Mouse (Mus musculus) ovary, postnatal 36 days (tissue): ENCODE data around the gene Ift20.
"Not testable (repeated sequence)": the region's sequence is repeated elsewhere in the genome, so short reads cannot be mapped to it uniquely, and the experiment has no call there.

Experiments
- DNase-seq: peaks from one replicate; pipeline ENCODE4 v3.0.0; 2022; ENCODE audit warnings: low spot score, mixed read lengths

Gene Ift20

DNA sequence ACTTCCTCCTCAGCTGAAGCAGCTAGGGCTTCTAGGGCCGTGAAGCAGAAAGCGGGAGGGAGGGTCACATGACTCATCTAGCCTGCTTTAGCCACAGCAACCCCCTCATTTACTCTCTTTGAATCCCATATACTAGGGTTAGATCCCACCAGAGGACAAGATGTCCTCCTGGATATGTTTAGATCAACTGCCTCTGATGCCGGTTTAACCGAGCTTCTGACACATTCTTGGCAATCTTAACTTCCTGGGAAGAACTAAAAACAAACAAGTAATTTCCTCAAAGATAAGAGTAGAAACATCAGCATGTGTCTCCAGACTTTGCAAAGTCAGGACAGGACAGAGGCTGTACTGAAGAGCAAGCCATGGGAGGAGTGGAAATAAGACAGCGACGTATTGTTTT is 30.6 kb downstream of the Ift20 start:
- DNase-seq, result no peak

DNA sequence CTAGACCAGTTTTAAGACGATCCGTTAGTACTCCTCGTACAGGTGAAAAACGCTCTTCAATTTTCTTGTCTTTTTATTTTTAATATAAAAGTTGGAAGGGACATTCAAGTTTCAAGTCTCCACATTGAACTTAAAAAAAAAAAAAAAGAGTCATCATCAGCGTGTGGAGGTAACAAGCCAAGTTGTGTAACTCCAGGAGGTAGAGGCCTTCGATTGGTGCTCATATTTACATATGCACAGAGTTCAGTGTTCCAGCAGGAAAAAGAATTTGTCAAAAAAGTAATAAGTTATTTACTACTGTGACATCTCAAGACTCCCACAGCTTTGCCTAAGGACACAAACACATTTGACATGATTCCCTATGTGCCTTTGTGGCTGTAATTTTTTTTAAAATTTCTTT is 31.5 kb downstream of the Ift20 start:
- no peak for DNase-seq

DNA sequence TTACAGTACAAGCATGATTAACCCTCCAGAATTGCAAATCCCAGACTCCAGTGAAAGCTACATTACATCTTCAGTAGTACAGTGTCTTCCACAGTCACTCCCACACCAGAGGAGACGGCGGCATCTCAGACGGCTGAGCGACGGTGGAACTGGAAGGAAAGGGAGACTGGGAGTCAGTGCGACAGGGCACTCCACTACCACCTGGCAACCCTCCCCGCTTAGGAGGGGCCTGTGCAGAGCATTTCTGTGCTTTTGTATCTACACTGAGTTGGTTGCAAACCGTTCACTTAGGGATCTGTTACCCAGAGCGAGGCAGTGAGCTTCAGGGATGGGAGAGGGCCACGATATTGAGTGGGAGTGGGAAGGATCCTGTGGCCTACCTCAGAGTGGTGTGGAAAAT is 32.7 kb downstream of the Ift20 start:
- no peak for DNase-seq

DNA sequence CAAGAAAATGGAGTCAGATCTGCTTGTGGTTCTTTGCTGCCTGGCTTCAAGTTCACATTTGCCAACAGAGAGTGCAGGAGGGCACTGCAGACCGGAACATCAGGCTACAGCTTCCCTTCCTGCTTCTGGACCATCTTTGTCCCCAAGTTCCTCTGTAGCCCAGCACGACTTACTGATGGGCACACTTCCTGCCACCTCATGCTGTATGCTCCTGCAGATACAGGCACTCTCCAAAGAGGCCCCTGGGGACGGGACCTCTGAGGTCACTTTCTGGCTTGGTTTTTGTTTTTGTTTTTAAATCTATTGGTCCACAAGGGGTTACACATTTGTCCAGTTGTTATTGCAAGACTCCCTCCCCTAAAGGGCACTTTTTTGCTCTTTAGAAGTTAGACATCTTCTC is 33.6 kb downstream of the Ift20 start:
- DNase-seq, result no peak

DNA sequence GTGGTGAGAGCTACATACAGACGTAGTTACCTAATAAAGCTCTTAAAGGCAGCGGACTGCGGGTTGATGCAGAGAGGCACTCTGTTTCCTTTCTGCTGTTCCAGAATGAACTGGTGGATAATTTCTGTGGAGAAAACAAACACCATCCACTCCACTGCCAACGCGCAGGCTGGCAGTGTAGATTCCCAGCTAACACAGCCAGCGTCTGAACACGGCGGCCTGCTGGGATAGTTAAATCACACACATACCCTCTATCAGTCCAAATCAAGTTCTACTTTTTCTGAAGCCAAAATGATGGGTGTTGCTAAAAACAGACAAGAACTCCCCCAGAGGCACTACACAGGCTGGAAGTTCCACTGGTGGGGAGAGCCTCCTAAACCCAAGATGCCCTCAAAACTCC is 35.3 kb downstream of the Ift20 start:
- no peak for DNase-seq

DNA sequence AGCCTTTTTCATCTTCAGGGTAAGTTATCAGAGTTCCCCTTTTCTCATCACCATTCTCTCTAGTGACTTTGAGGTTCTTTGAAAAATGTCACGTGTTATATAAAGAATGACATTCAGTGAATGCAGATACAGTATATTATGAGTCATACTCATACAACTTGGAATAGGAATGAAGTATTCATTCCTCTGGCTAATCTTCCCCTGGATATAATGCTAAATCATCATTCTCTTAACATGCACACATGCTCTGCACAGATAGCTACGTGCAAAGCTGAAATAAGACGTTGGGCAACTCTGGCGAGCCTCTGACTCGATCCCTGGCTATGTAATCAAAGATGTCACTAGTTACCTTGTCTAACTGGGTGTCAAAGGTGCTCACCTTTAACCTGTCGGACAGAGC is 35.7 kb downstream of the Ift20 start:
- DNase-seq, result no peak

DNA sequence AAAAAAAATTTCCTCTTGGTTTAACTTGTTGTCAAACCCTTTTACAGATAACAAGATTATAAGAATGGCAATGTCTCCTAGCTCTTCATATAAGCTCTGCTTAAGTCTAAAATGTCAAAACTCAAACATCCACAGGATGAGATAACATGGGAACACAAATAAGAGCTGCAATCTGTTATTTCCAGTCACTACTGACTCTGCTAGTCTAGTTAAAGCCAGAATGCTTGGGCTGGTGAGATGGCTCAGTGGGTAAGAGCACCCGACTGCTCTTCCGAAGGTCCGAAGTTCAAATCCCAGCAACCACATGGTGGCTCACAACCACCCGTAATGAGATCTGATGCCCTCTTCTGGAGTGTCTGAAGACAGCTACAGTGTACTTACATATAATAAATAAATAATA is 37.9 kb downstream of the Ift20 start:
- DNase-seq, result not testable (repeated sequence)

DNA sequence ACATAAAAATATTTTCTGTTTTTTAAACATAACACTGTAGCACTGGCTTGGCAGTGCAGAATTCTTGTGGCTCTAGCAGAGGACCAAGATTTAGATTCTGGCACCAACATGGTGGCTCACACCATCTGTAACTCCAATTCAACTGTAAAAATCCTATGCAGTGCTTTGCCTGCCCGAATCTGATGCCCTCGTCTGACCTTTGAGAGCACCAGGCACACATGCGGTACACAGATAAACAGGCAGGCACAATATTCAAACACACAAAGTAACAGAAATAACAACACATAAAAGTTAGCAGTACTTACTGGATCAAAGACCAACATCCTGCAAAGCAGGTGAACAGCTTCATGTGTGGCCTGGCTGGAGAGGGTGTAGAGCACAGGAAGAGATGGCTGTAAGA is 38.4 kb downstream of the Ift20 start:
- no peak for DNase-seq

DNA sequence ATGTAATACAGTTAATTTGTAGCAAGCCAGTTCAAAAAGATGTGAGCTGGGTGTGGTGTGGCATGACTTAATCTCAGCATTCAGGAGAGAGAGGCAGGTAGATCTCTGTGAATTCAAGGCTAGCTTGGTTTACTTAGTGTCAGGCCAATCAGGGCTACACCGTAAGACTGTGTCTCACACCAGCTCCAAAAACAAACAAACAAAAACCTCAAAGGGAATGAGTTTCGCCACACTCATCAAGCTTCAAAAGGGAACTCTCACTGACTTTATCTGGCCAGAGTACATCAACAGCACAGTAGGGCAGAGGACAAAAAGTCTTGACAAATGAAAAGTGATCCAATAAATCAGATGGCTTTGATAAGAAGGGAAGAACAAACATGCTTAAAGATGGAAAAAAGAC is 38.8 kb downstream of the Ift20 start:
- no peak for DNase-seq

DNA sequence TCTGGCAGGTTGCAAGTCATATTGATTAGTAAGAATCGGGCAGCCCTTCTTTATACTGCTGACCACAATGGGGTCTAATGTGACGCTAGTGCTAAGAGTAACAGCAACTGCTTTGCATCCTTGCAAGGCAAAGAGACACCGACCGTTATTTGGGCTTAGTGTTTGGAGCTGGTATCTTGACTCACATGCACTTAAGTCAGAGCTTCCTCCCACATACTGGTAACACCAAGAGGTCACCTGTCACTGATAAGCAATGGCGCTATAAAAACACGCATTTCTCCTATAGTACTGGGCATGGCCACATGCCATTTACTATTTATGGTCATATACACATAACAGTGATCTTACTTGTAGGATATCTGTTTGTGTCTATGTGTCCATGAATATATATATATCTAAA is 46.7 kb downstream of the Ift20 start:
- DNase-seq, result no peak

DNA sequence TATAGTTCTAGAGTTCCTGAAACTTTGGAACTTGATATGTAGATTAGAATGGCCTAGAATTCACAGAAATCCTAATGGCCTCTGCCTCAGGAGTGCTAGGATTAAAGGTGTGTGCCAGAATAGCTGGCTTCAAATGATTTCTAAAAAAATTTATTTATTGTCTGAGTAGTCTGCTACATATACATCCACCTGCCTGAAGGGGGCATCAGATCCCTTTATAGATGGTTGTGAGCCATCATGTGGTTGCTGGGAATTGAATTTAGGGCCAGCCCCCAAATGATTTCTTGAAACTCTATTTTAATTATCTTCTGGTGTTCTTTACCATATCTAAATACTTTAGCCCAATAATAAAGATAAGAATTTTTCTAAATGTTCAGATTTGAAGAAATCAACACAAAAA is 49.9 kb downstream of the Ift20 start:
- no peak for DNase-seq

DNA sequence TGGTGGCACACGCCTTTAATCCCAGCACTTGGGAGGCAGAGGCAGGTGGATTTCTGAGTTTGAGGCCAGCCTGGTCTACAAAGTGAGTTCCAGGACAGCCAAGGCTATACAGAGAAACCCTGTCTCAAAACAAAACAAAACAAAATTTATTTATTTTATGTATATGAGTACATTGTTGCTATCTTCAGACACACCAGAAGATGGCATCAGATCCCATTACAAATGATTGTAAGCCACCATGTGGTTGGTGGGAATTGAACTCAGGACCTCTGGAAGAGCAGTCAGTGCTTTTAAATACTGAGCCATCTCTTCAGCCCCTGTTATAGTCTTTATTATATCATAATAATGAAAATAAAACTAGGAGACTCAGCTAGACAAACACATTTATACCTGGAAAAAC is 51.5 kb downstream of the Ift20 start:
- not testable (repeated sequence) for DNase-seq
